Mouse (Mus musculus): Measurements from ENCODE around the gene Hdac1. TPM values are rescaled to one million over a fixed set of nuclear protein-coding genes. Genes with fewer than 3 reads are reported as not detected.

Hdac1 gene
- polyA plus RNA-seq, 1 experiment, result 123 TPM

- TF ChIP-seq CTCF (IDR thresholded peaks at IDR 0.05; ENCODE audit: control insufficient read depth, insufficient read depth, insufficient replicate concordance, low read depth, low read length), result no peak
- no peak for TF ChIP-seq POLR2A (IDR thresholded peaks at IDR 0.05; ENCODE audit: control insufficient read depth, low read depth, low read length)
- Histone ChIP-seq H3K4me1 (ENCODE audit: control insufficient read depth, insufficient read depth, low read length) (peaks cover 3% of the 10 kb centered on the region), H3K27ac (ENCODE audit: control insufficient read depth, insufficient read depth, low read depth, low read length) (no peak overlapping the region), H3K27me3 (ENCODE audit: control insufficient read depth, insufficient read depth, low read length) (no peaks in the 10 kb centered on the region), H3K4me3 (ENCODE audit: control insufficient read depth, low read depth, low read length) (no peak overlapping the region), H3K36me3 (ENCODE audit: control insufficient read depth, insufficient read depth, low read length) (no peaks in the 10 kb centered on the region)
Observed at GRCm38 (mm10) chr4:129572236-129573092, 30.0 kb upstream of the Hdac1 start.

- H3K36me3 ChIP-seq (ENCODE audit: control insufficient read depth, insufficient read depth, low read length), result no peaks in the 10 kb centered on the region
- no peaks in the 10 kb centered on the region; the same call in 1 of the 2 replicates for H3K4me1 ChIP-seq (ENCODE audit: control insufficient read depth, insufficient read depth, low read length)
- H3K27ac ChIP-seq (ENCODE audit: control insufficient read depth, insufficient read depth, low read depth, low read length), result no peak overlapping the region
- no peak overlapping the region for H3K4me3 ChIP-seq (ENCODE audit: control insufficient read depth, low read depth, low read length)
- TF ChIP-seq POLR2A (IDR thresholded peaks at IDR 0.05; ENCODE audit: control insufficient read depth, low read depth, low read length) (no peak), CTCF (IDR thresholded peaks at IDR 0.05; ENCODE audit: control insufficient read depth, insufficient read depth, insufficient replicate concordance, low read depth, low read length) (no peak)
- H3K27me3 ChIP-seq (ENCODE audit: control insufficient read depth, insufficient read depth, low read length), result no peaks in the 10 kb centered on the region
Observed at GRCm38 (mm10) chr4:129571551-129572084, 29.1 kb upstream of the Hdac1 start.

- Histone ChIP-seq H3K4me3 (ENCODE audit: control insufficient read depth, low read depth, low read length) (no peak overlapping the region), H3K4me1 (ENCODE audit: control insufficient read depth, insufficient read depth, low read length) (no peaks in the 10 kb centered on the region; the same call in 1 of the 2 replicates), H3K27me3 (ENCODE audit: control insufficient read depth, insufficient read depth, low read length) (no peaks in the 10 kb centered on the region), H3K36me3 (ENCODE audit: control insufficient read depth, insufficient read depth, low read length) (no peaks in the 10 kb centered on the region), H3K27ac (ENCODE audit: control insufficient read depth, insufficient read depth, low read depth, low read length) (no peak overlapping the region)
- TF ChIP-seq CTCF (IDR thresholded peaks at IDR 0.05; ENCODE audit: control insufficient read depth, insufficient read depth, insufficient replicate concordance, low read depth, low read length) (no peak), POLR2A (IDR thresholded peaks at IDR 0.05; ENCODE audit: control insufficient read depth, low read depth, low read length) (no peak)
Observed at GRCm38 (mm10) chr4:129570028-129570427, 27.5 kb upstream of the Hdac1 start.

GRCm38 (mm10) chr4:129568366-129568765, 25.9 kb upstream of the Hdac1 start:
- Histone ChIP-seq H3K27me3 (ENCODE audit: control insufficient read depth, insufficient read depth, low read length) (no peaks in the 10 kb centered on the region), H3K4me1 (ENCODE audit: control insufficient read depth, insufficient read depth, low read length) (no peaks in the 10 kb centered on the region), H3K36me3 (ENCODE audit: control insufficient read depth, insufficient read depth, low read length) (no peaks in the 10 kb centered on the region), H3K4me3 (ENCODE audit: control insufficient read depth, low read depth, low read length) (no peak overlapping the region), H3K27ac (ENCODE audit: control insufficient read depth, insufficient read depth, low read depth, low read length) (no peak overlapping the region)
- TF ChIP-seq POLR2A (IDR thresholded peaks at IDR 0.05; ENCODE audit: control insufficient read depth, low read depth, low read length), result no peak

- Histone ChIP-seq H3K36me3 (ENCODE audit: control insufficient read depth, insufficient read depth, low read length) (no peaks in the 10 kb centered on the region), H3K27ac (ENCODE audit: control insufficient read depth, insufficient read depth, low read depth, low read length) (no peak overlapping the region), H3K27me3 (ENCODE audit: control insufficient read depth, insufficient read depth, low read length) (no peaks in the 10 kb centered on the region), H3K4me3 (ENCODE audit: control insufficient read depth, low read depth, low read length) (no peak overlapping the region), H3K4me1 (ENCODE audit: control insufficient read depth, insufficient read depth, low read length) (no peaks in the 10 kb centered on the region)
- no peak for TF ChIP-seq CTCF (IDR thresholded peaks at IDR 0.05; ENCODE audit: control insufficient read depth, insufficient read depth, insufficient replicate concordance, low read depth, low read length)
- no peak for TF ChIP-seq POLR2A (IDR thresholded peaks at IDR 0.05; ENCODE audit: control insufficient read depth, low read depth, low read length)
Observed at GRCm38 (mm10) chr4:129565139-129565538, 22.6 kb upstream of the Hdac1 start.

- Histone ChIP-seq H3K27me3 (ENCODE audit: control insufficient read depth, insufficient read depth, low read length) (no peaks in the 10 kb centered on the region), H3K4me1 (ENCODE audit: control insufficient read depth, insufficient read depth, low read length) (no peaks in the 10 kb centered on the region), H3K4me3 (ENCODE audit: control insufficient read depth, low read depth, low read length) (no peak overlapping the region), H3K27ac (ENCODE audit: control insufficient read depth, insufficient read depth, low read depth, low read length) (no peak overlapping the region), H3K36me3 (ENCODE audit: control insufficient read depth, insufficient read depth, low read length) (no peaks in the 10 kb centered on the region)
- TF ChIP-seq CTCF (IDR thresholded peaks at IDR 0.05; ENCODE audit: control insufficient read depth, insufficient read depth, insufficient replicate concordance, low read depth, low read length) (no peak), POLR2A (IDR thresholded peaks at IDR 0.05; ENCODE audit: control insufficient read depth, low read depth, low read length) (no peak)
Observed at GRCm38 (mm10) chr4:129563718-129564117, 21.2 kb upstream of the Hdac1 start.

GRCm38 (mm10) chr4:129561184-129561583, 18.7 kb upstream of the Hdac1 start:
- Histone ChIP-seq H3K4me1 (ENCODE audit: control insufficient read depth, insufficient read depth, low read length) (peaks cover 5% of the 10 kb centered on the region), H3K36me3 (ENCODE audit: control insufficient read depth, insufficient read depth, low read length) (no peaks in the 10 kb centered on the region), H3K27ac (ENCODE audit: control insufficient read depth, insufficient read depth, low read depth, low read length) (no peak overlapping the region), H3K4me3 (ENCODE audit: control insufficient read depth, low read depth, low read length) (no peak overlapping the region), H3K27me3 (ENCODE audit: control insufficient read depth, insufficient read depth, low read length) (no peaks in the 10 kb centered on the region)
- TF ChIP-seq CTCF (IDR thresholded peaks at IDR 0.05; ENCODE audit: control insufficient read depth, insufficient read depth, insufficient replicate concordance, low read depth, low read length) (no peak), POLR2A (IDR thresholded peaks at IDR 0.05; ENCODE audit: control insufficient read depth, low read depth, low read length) (no peak)
